Mouse (Mus musculus) heart, postnatal 0 days (tissue): ENCODE data around the gene Tra2b. TPM values are rescaled to one million over a fixed set of nuclear protein-coding genes. Genes with fewer than 3 reads are reported as not detected.

Source experiments
- ATAC-seq: fragments of 200-750 bp; cut with Nextera tagmentation; 2 replicates; pipeline ENCODE4 v1.8.0; 2017; ENCODE audit warnings: low read depth, moderate number of reproducible peaks, moderate library complexity; ENCODE audit not compliant: insufficient read depth
- DNase-seq: peaks from one replicate; pipeline ENCODE4 v3.0.0-alpha.2; 2016; ENCODE audit warnings: low spot score
- H3K27ac ChIP-seq: fragments of 300-500 bp; sonication (generic); 2 replicates; pipeline ENCODE4 v1.5.1; 2014; ENCODE audit warnings: low read depth, mild to moderate bottlenecking
- H3K27me3 ChIP-seq: fragments of 300-500 bp; sonication (generic); 2 replicates; pipeline ENCODE4 v1.6.1; 2014; ENCODE audit warnings: low read length, mixed read lengths; ENCODE audit not compliant: control insufficient read depth, insufficient read depth
- H3K36me3 ChIP-seq: fragments of 300-500 bp; sonication (generic); replicated peaks from 2 replicates; pipeline ENCODE4 v1.6.1; 2014; ENCODE audit warnings: low read length, mixed read lengths; ENCODE audit not compliant: control insufficient read depth, insufficient read depth
- H3K4me1 ChIP-seq: fragments of 300-500 bp; sonication (generic); 2 replicates; pipeline ENCODE4 v1.6.1; 2014; ENCODE audit warnings: antibody characterized with exemption; ENCODE audit not compliant: control insufficient read depth, insufficient read depth
- H3K4me2 ChIP-seq: fragments of 300-500 bp; sonication (generic); 2 replicates; pipeline ENCODE4 v1.6.1; 2014; ENCODE audit warnings: low read depth, mild to moderate bottlenecking, low read length, moderate library complexity
- H3K4me3 ChIP-seq: fragments of 300-500 bp; sonication (generic); 2 replicates; pipeline ENCODE4 v1.5.1; 2014; ENCODE audit warnings: low read depth, low read length
- H3K9ac ChIP-seq: fragments of 300-500 bp; sonication (generic); replicated peaks from 2 replicates; pipeline ENCODE4 v1.6.1; 2014; ENCODE audit warnings: low read depth, low read length, mixed read lengths
- H3K9me3 ChIP-seq: fragments of 300-500 bp; sonication (generic); replicated peaks from 2 replicates; pipeline ENCODE4 v1.6.1; 2016; ENCODE audit warnings: low read length; ENCODE audit not compliant: control insufficient read depth
- CTCF ChIP-seq: IDR thresholded peaks from 2 replicates; pipeline ENCODE4 v1.5.1; 2016; ENCODE audit warnings: antibody characterized with exemption, control low read depth, low read depth
- EP300 ChIP-seq: IDR thresholded peaks from 2 replicates; pipeline ENCODE4 v1.6.1; 2016; ENCODE audit warnings: antibody characterized with exemption, low read depth
- WGBS: fragments of 180-500 bp; shearing (Covaris S2); extraction: QIAGEN DNeasy Blood & Tissue Kit; methylation state at CpG from one replicate; pipeline ENCODE4 v1.1.7; 2014; 5-methylcytosine and 5-hydroxymethylcytosine counted together
- polyA plus RNA-seq: library from polyadenylated mRNA; unstranded; fragments of >200 nt; fragmentation: Nextera tagmentation; extraction: Ambion mirVana; gene quantifications from 2 replicates; pipeline ENCODE4 v1.2.1, GENCODE M21; 2015
- total RNA-seq: library from RNA; depleted of rRNA; stranded (reverse); fragments of >200 nt; gene quantifications from 2 replicates; pipeline ENCODE4 v1.2.3, GENCODE M21; 2014; ENCODE audit warnings: low replicate concordance

The Tra2b gene
- total and polyA plus RNA-seq, 2 experiments from 2014 or later, result 56.7 to 123 TPM

DNA sequence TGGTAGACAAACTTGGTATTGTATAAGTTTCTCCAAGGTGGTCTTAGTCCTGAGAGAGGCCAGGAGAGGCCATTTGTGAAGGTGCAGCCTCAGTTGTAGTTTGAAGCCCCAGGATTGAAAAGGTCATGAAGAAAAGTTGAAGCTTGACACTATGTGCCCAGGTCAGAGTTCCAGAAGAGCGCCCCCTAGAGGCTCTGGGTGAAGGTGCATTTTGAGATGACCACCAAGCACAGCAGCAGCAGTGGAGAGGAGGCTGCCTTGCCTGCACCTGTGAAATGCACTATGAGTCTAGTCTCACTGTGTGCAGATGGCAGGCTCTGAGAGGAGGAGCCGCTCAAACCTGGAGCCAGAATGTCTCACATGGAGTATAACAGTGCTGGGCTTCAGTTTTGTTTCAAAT lies 27.8 kb upstream of the Tra2b start:
- Histone ChIP-seq H3K27me3 (no peaks in the 10 kb centered on the region), H3K36me3 (no peaks in the 10 kb centered on the region), H3K27ac (no peak overlapping the region), H3K9ac (no peak overlapping the region), H3K4me2 (no peak overlapping the region), H3K4me1 (no peaks in the 10 kb centered on the region), H3K9me3 (no peaks in the 10 kb centered on the region), H3K4me3 (no peak overlapping the region)
- ATAC-seq, result no peak
- WGBS, result 62% methylated on average over 2 of the region's 2 CpGs
- DNase-seq, result no peak
- TF ChIP-seq EP300 (no peak), CTCF (0 out of 2 replicates have a peak, but pooled peaks have one; percentile 7)

DNA sequence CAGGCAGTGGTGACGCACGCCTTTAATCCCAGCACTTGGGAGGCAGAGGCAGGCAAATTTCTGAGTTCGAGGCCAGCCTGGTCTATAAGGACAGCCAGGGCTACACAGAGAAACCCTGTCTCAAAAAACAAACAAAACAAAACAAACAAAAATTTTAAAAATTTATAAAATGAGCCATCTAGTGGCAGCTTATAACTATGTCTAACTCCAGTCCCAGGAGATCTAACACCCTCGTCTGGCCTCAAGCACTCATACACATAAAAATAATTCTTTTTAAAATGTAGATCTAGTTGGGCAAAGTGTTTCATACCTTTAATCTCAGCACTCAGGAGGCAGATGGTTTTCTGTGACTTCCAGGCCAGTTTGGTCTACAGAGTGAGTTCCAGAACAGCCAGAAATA lies 26.6 kb upstream of the Tra2b start:
- Histone ChIP-seq H3K9me3 (no peaks in the 10 kb centered on the region), H3K4me3 (no peak overlapping the region), H3K27ac (no peak overlapping the region), H3K4me2 (no peak overlapping the region), H3K36me3 (no peaks in the 10 kb centered on the region), H3K9ac (no peak overlapping the region), H3K4me1 (no peaks in the 10 kb centered on the region), H3K27me3 (no peaks in the 10 kb centered on the region)
- DNase-seq (no peak), ATAC-seq (no peak)
- WGBS, result 75% methylated on average over 4 of the region's 4 CpGs
- no peak for TF ChIP-seq CTCF
- no peak for TF ChIP-seq EP300

DNA sequence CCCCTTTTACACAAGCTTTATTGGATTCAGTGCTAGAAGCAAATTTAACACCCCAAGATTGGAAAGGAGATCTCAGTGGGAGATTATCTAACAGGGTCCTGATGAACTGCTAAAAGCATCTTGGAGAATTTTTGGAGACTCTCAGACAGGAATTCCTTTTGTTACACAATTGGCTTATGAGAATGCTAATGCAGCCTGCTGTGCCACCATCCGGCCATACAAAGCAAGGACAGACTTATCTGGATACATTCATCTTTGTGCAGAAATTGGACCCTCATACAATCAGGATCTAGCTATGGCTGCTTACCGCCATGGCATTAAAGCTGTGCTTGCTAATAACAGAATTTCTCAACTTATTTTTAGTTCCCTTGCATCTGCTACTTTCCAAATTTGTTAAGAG lies 23.8 kb upstream of the Tra2b start:
- TF ChIP-seq EP300 (no peak), CTCF (peak; percentile 49)
- Histone ChIP-seq H3K27ac (no peak overlapping the region), H3K4me1 (no peaks in the 10 kb centered on the region), H3K36me3 (no peaks in the 10 kb centered on the region), H3K9me3 (no peaks in the 10 kb centered on the region), H3K4me2 (no peak overlapping the region), H3K9ac (no peak overlapping the region), H3K4me3 (no peak overlapping the region), H3K27me3 (no peaks in the 10 kb centered on the region)
- DNase-seq, result no peak
- 62% methylated on average over 2 of the region's 2 CpGs for WGBS
- ATAC-seq, result no peak

DNA sequence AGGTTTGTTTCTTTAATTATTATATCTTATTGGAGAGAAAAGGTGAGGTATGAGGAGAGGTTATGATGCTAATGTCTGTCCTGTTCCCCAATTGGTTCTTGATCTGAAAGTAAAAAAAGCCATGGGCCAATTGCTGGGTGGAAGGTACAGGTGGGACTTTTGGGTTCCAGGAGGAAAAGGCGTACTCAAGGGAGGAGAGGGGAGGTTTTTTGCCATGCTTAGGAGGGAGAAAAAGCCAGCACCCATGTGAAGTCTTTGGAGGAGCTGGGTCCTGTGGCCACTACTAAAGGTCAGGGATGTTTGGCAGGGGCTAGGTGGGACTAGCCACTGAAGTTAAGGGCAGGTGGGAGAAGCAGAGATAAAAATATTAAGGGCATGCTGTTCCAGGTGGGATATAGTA lies 21.2 kb upstream of the Tra2b start:
- TF ChIP-seq EP300, result no peak
- Histone ChIP-seq H3K4me1 (no peaks in the 10 kb centered on the region), H3K4me3 (no peak overlapping the region), H3K36me3 (no peaks in the 10 kb centered on the region), H3K27me3 (no peaks in the 10 kb centered on the region), H3K27ac (no peak overlapping the region), H3K4me2 (no peak overlapping the region), H3K9me3 (no peaks in the 10 kb centered on the region), H3K9ac (no peak overlapping the region)
- DNase-seq (no peak), ATAC-seq (no peak)
- WGBS, result 81% methylated on average over 1 of the region's 1 CpGs

- no peak overlapping the region for H3K4me2 ChIP-seq
- no peak overlapping the region for H3K4me3 ChIP-seq
- no peaks in the 10 kb centered on the region for H3K4me1 ChIP-seq
- no peak for TF ChIP-seq EP300
- TF ChIP-seq CTCF, result no peak
- ATAC-seq (no peak), DNase-seq (no peak)
- no peaks in the 10 kb centered on the region for H3K27me3 ChIP-seq
- H3K9ac ChIP-seq, result no peak overlapping the region
- H3K27ac ChIP-seq, result no peak overlapping the region
- H3K36me3 ChIP-seq, result no peaks in the 10 kb centered on the region
- peaks cover 6% of the 10 kb centered on the region; the same call in 1 of the 2 replicates for H3K9me3 ChIP-seq
Measured at GRCm38 (mm10) chr16:22276536-22276935, 10.7 kb upstream of the Tra2b start.

DNA sequence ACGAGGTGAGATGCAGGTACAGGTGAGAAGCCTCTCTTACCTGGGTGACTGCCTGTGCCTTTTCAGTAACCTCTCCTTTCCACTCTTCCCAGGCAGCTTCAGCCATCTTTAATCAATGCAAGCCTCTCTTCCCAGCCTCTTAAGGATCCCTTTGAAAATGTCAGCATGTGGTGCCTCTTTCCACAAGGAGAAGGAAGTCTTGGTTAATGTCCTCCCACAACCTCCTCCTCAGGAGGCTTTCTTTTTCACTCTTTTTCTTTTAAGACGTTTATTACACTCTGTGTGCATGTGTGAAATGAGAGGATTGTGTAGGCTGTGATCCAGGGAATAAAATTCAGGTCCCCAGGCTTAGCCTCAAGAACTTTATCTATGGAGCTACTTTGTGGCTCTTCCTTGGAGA lies 9.3 kb upstream of the Tra2b start:
- H3K4me1 ChIP-seq, result no peaks in the 10 kb centered on the region
- H3K4me2 ChIP-seq, result no peak overlapping the region
- TF ChIP-seq CTCF (no peak), EP300 (no peak)
- no peaks in the 10 kb centered on the region for H3K27me3 ChIP-seq
- peaks cover 6% of the 10 kb centered on the region; the same call in 1 of the 2 replicates for H3K9me3 ChIP-seq
- DNase-seq (no peak), ATAC-seq (no peak)
- H3K36me3 ChIP-seq, result no peaks in the 10 kb centered on the region
- H3K9ac ChIP-seq, result no peak overlapping the region
- WGBS, result 56% methylated on average over 2 of the region's 2 CpGs
- no peak overlapping the region for H3K4me3 ChIP-seq
- no peak overlapping the region for H3K27ac ChIP-seq
